Mouse (Mus musculus): ENCODE data around the gene Mtor.

Gene Mtor

GRCm38 (mm10) chr4:148604541-148605165 lies 156.2 kb downstream of the Mtor start:
- CTCF ChIA-PET = interaction anchor here (0.5 to 4.3 kb wide), 51 partner anchors 9 to 490 kb away, joined by 3 to 50 read pairs (median 3); partner anchors contain the start of genes Srm (in 2 of the 4), Disp3 (in 1 of the 4), Fbxo2 (in 1 of the 4) and Fbxo44 (in 1 of the 4)
- POLR2A ChIA-PET = interaction anchor here in 3 of 4 experiments (0.6 to 13.6 kb wide), 41 partner anchors 7 to 644 kb away, joined by 3 to 275 read pairs (median 5); partner anchors contain the start of genes Srm (in 3 of the 3), Tardbp (in 3 of the 3), Clcn6 (in 1 of the 3) and Fbxo2 (in 1 of the 3)
